Mouse (Mus musculus) ES-E14 (cell line): Measurements from ENCODE around the gene Ppp2ca. TPM values are rescaled to one million over a fixed set of nuclear protein-coding genes. Genes with fewer than 3 reads are reported as not detected.
"Not testable (repeated sequence)": the region's sequence is repeated elsewhere in the genome, so short reads cannot be mapped to it uniquely, and the experiment has no call there.

Source experiments
- DNase-seq: peaks from one replicate; pipeline ENCODE4 v3.0.0-alpha.2; 2013; ENCODE audit warnings: low read depth, low spot score
- H3K27ac ChIP-seq: 2 replicates; pipeline ENCODE4 v1.5.1; 2012; ENCODE audit warnings: low read depth, mild to moderate bottlenecking, low read length, moderate library complexity, mixed read lengths; ENCODE audit not compliant: poor library complexity, insufficient read depth, severe bottlenecking
- H3K36me3 ChIP-seq: 2 replicates; pipeline ENCODE4 v1.6.1; 2012; ENCODE audit warnings: mild to moderate bottlenecking, low read length, moderate library complexity, mixed read lengths; ENCODE audit not compliant: control insufficient read depth, poor library complexity, insufficient read depth, severe bottlenecking
- H3K4me1 ChIP-seq, 2 experiments: fragments of 150-350 bp in 1 of 2; sonication (generic) in 1 of 2; 2 replicates each; pipeline ENCODE4 v1.6.1; 2012; ENCODE audit warnings: low read length in 2 of 2, mild to moderate bottlenecking in 1 of 2, mixed read lengths in 1 of 2; ENCODE audit not compliant: control insufficient read depth in 2 of 2, insufficient read depth in 2 of 2, poor library complexity in 1 of 2
- H3K4me3 ChIP-seq, 2 experiments: fragments of 150-350 bp in 1 of 2; sonication (generic) in 1 of 2; 2 replicates each; pipeline ENCODE4 v1.5.1; 2012; ENCODE audit warnings: low read length in 2 of 2, low read depth in 1 of 2, mild to moderate bottlenecking in 1 of 2, mixed read lengths in 1 of 2; ENCODE audit not compliant: insufficient read depth in 1 of 2, poor library complexity in 1 of 2, severe bottlenecking in 1 of 2
- H3K9ac ChIP-seq: 2 replicates; pipeline ENCODE4 v1.6.1; 2012; ENCODE audit warnings: low read depth, mild to moderate bottlenecking, low read length, mixed read lengths; ENCODE audit not compliant: poor library complexity, insufficient read depth, severe bottlenecking
- H3K9me3 ChIP-seq: fragments of 150-350 bp; sonication (generic); 2 replicates; pipeline ENCODE4 v1.6.1; 2012; ENCODE audit warnings: low read depth, mild to moderate bottlenecking, low read length; ENCODE audit not compliant: control insufficient read depth, insufficient read depth
- CHD2 ChIP-seq: IDR thresholded peaks from 2 replicates; pipeline ENCODE4 v1.6.1; 2014; ENCODE audit warnings: mild to moderate bottlenecking, low read depth, low read length, inconsistent platforms
- HCFC1 ChIP-seq: IDR thresholded peaks from 2 replicates; pipeline ENCODE4 v1.6.1; 2012; ENCODE audit warnings: low read length, inconsistent platforms, borderline replicate concordance; ENCODE audit not compliant: insufficient read depth
- MAFK ChIP-seq: IDR thresholded peaks from 2 replicates; pipeline ENCODE4 v1.6.1; 2014; ENCODE audit warnings: mild to moderate bottlenecking, low read depth, low read length, inconsistent platforms; ENCODE audit not compliant: insufficient read depth
- ZC3H11A ChIP-seq: IDR thresholded peaks from 2 replicates; pipeline ENCODE4 v1.6.1; 2012; ENCODE audit warnings: low read depth, mild to moderate bottlenecking, inconsistent platforms, low read length, borderline replicate concordance
- ZNF384 ChIP-seq: IDR thresholded peaks from 2 replicates; pipeline ENCODE4 v1.6.1; 2012; ENCODE audit warnings: low read depth, low read length, inconsistent platforms
- in situ Hi-C, 2 experiments: fragments of 600-800 bp; cut with MboI; formaldehyde crosslinking; loops; one replicate each; pipeline ENCODE4 v1.15.1; 2025; ENCODE audit warnings: low sequenced_read_pairs in 2 of 2, inconsistent platforms in 1 of 2; ENCODE audit not compliant: unreplicated experiment in 2 of 2
- total RNA-seq: library from RNA; depleted of rRNA; stranded (reverse); fragments of 300-350 nt; gene quantifications from 2 replicates; pipeline ENCODE4 v1.2.3, GENCODE M21; 2012

The Ppp2ca gene
- total RNA-seq, 1 experiment, result 70.4 TPM

GRCm38 (mm10) chr11:52117156-52117555 lies 18.7 kb downstream of the Ppp2ca start:
- Histone ChIP-seq H3K4me1 (peaks cover 0 to 2% of the 10 kb centered on the region in 2 experiments; a peak in 2 of 4 replicates), H3K9me3 (no peaks in the 10 kb centered on the region), H3K4me3 (no peak overlapping the region), H3K9ac (no peak overlapping the region), H3K27ac (no peak overlapping the region), H3K36me3 (peaks cover 27% of the 10 kb centered on the region)
- no peak for DNase-seq
- no peak for TF ChIP-seq ZNF384
- no peak for TF ChIP-seq ZC3H11A
- no peak for TF ChIP-seq MAFK
- no peak for TF ChIP-seq CHD2
- no peak for TF ChIP-seq HCFC1
- in situ Hi-C loops, result no loop called here

GRCm38 (mm10) chr11:52120415-52120814 lies 21.9 kb downstream of the Ppp2ca start:
- H3K9me3 ChIP-seq, H3K27ac ChIP-seq, H3K4me1 ChIP-seq, DNase-seq, H3K4me3 ChIP-seq, H3K9ac ChIP-seq, in situ Hi-C loops: not testable (repeated sequence)
- peaks cover 40% of the 10 kb centered on the region for H3K36me3 ChIP-seq

- TF ChIP-seq ZC3H11A, result no peak
- no peak overlapping the region for H3K27ac ChIP-seq
- H3K4me1 ChIP-seq, result no peaks in the 10 kb centered on the region
- no peaks in the 10 kb centered on the region for H3K9me3 ChIP-seq
- no peak overlapping the region for H3K9ac ChIP-seq
- in situ Hi-C loops, result no loop called here
- no peak for DNase-seq
- H3K36me3 ChIP-seq, result peaks cover 38% of the 10 kb centered on the region
- H3K4me3 ChIP-seq, result no peak overlapping the region
These were observed 23.6 kb downstream of the Ppp2ca start for GRCm38 (mm10) chr11:52122045-52122444.

- in situ Hi-C loops, result no loop called here
- Histone ChIP-seq H3K36me3 (peaks cover 32% of the 10 kb centered on the region), H3K9ac (no peak overlapping the region), H3K4me1 (0 out of 4 replicates have a peak, but pooled peaks cover 0 to 2% of the 10 kb centered on the region in 2 experiments), H3K4me3 (no peak overlapping the region), H3K9me3 (no peaks in the 10 kb centered on the region), H3K27ac (no peak overlapping the region)
- no peak for DNase-seq
- TF ChIP-seq ZC3H11A, result no peak
- no peak for TF ChIP-seq HCFC1
- no peak for TF ChIP-seq ZNF384
- no peak for TF ChIP-seq MAFK
- no peak for TF ChIP-seq CHD2
These were observed 26.0 kb downstream of the Ppp2ca start for GRCm38 (mm10) chr11:52124468-52124867.

- H3K36me3 ChIP-seq, result peaks cover 17% of the 10 kb centered on the region
- no peak overlapping the region for H3K4me3 ChIP-seq
- no peak for DNase-seq
- no peak overlapping the region for H3K27ac ChIP-seq
- H3K9me3 ChIP-seq, result no peaks in the 10 kb centered on the region
- no peak overlapping the region for H3K9ac ChIP-seq
- in situ Hi-C loops, result no loop called here
- H3K4me1 ChIP-seq, result 0 out of 4 replicates have a peak, but pooled peaks cover 0 to 2% of the 10 kb centered on the region in 2 experiments
- no peak for TF ChIP-seq ZNF384
These were observed 28.7 kb downstream of the Ppp2ca start for GRCm38 (mm10) chr11:52127169-52127568.
